Mouse (Mus musculus) hindbrain, embryonic 15.5 days (tissue): ENCODE data around the gene Nt5c3. TPM values are rescaled to one million over a fixed set of nuclear protein-coding genes. Genes with fewer than 3 reads are reported as not detected.

Experiments
- polyA plus RNA-seq: library from polyadenylated mRNA; unstranded; fragments of >200 nt; fragmentation: Nextera tagmentation; extraction: Ambion mirVana; gene quantifications from 2 replicates; pipeline ENCODE4 v1.2.1, GENCODE M21; 2015

The Nt5c3 gene
- polyA plus RNA-seq, 1 experiment from 2014 or later, result 153 TPM

Other genes with a start within 250 kb of the Nt5c3 start
- gene Lsm5, start 219.2 kb downstream of the Nt5c3 start, polyA plus RNA-seq, result 70.5 and 89.9 TPM in 2 replicates
- 25.8 and 26.1 TPM in 2 replicates for gene Avl9, start 209.0 kb downstream of the Nt5c3 start, polyA plus RNA-seq
- gene Kbtbd2, start 126.1 kb downstream of the Nt5c3 start, polyA plus RNA-seq, result 32.0 and 33.4 TPM in 2 replicates
- 41.7 and 42.8 TPM in 2 replicates for gene Fkbp9, start 91.9 kb downstream of the Nt5c3 start, polyA plus RNA-seq
- gene Vmn1r4, start 83 bp upstream of the Nt5c3 start, polyA plus RNA-seq, result 0.50 and 0.53 TPM in 2 replicates
- not detected in 2 replicates for gene Vmn1r5, start 46.3 kb upstream of the Nt5c3 start, polyA plus RNA-seq
- not detected in 2 replicates for gene Vmn1r6, start 73.3 kb upstream of the Nt5c3 start, polyA plus RNA-seq
- not detected in 2 replicates for gene Vmn1r7, start 101.4 kb upstream of the Nt5c3 start, polyA plus RNA-seq
- gene Vmn1r8, start 108.4 kb upstream of the Nt5c3 start, polyA plus RNA-seq, result not detected in 2 replicates
- gene Vmn1r9, start 142.9 kb upstream of the Nt5c3 start, polyA plus RNA-seq, result not detected in 2 replicates
- not detected in 2 replicates for gene Vmn1r10, start 185.5 kb upstream of the Nt5c3 start, polyA plus RNA-seq
- gene Vmn1r11, start 209.5 kb upstream of the Nt5c3 start, polyA plus RNA-seq, result not detected in 2 replicates
- not detected in 2 replicates for gene Vmn1r12, start 233.0 kb upstream of the Nt5c3 start, polyA plus RNA-seq